Mouse (Mus musculus): Measurements from ENCODE around the gene Rpl7l1.
"Not testable (repeated sequence)": the region's sequence is repeated elsewhere in the genome, so short reads cannot be mapped to it uniquely, and the experiment has no call there.

The Rpl7l1 gene

DNA sequence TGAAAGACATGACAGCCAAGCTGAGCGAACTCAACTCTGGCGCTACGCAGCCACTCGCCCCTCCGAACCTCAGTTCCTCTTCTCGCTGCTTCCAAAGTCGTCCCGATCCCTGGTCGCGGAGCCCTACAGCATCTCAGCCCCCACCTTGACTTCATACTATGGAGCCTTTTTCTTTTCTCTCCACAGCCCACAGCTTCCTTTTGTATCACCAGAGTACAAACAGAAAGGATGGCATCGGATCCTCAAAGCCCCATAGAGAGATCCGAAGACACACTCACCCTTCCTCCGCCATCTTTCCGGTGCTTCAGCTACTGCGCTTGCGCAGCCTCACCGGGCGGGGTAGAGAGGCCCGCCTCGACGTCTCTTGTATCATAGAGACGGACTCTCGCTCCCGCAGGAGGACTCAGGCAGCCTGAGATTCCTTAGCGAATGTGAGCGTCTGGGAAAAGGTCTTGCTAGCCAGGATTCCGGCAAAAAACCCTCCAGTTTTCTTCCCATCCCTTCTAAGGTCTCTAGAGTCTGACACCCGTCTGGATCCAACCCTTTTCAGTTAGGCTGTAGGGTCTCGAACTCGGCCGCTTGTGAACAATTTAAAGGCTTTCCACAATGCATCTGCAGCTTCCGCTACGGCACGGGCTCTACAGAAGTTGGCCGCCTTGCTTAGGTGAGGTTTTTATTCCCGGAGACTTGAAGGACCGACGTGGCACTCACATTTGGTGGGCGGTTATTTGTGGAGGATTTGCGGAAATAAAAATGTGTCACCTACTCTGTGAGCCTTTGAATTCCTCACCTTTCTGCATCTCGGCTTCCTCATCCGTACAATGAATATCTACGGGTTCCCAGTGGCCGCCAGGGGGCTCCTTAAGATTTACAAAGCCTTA lies at the start of gene Rpl7l1:
Rpl7l1 (minus strand) TSS at position 332 of the 881 bp plus-strand sequence.
- peak; percentile 92 for DNase-seq

DNA sequence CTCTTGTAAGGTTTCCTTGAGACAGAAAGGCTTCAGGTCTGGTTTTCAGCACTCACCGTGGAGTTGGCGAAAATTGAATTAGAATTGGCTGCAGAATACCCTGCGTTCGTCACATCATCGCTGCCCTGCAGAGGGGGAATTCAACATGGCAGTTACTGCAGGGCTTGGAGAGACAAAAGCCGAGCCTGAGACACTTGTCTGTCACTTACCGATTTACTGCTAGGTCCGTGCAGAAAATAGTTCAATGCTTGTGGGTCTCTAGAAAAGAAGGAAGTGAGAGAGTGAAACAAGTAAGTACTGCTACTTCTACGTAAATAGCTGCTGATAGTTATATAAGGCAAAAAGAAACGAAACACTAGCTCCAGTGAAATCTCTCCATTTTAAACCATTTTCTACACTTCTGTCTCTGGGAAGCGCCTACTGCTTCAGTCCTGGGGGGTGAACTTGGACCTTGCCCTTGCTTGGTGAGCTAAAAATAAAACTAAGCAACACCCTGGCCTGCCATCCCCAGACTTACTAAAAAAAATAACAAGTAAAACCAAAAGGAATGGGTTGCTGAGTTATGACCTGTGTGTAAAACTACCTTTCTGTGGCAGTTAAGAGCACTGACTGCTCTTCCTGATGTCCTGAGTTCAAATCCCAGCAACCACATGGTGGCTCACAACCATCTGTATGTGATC lies 47.5 kb upstream of the Rpl7l1 start:
- peak; percentile 44 for DNase-seq

DNA sequence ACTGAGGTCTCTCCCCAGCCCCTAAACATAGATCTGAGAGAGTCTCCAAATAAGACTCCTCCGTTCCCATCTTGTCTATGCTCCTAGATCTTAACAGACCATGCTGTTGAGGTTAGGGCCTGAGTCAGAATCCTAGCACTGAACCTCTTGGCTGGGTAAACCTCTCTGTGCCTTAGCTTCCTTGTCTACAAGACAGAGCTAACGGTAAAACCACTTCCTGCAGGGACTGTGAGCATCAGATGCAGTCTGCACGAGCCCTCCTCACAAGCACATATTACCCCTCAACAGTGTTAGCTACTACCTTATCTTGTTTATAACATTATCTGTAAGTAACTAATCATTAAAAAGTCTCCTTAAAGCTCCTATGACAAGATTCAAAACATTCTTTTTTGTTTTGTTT lies 46.5 kb upstream of the Rpl7l1 start:
- peak; percentile 69 for DNase-seq

DNA sequence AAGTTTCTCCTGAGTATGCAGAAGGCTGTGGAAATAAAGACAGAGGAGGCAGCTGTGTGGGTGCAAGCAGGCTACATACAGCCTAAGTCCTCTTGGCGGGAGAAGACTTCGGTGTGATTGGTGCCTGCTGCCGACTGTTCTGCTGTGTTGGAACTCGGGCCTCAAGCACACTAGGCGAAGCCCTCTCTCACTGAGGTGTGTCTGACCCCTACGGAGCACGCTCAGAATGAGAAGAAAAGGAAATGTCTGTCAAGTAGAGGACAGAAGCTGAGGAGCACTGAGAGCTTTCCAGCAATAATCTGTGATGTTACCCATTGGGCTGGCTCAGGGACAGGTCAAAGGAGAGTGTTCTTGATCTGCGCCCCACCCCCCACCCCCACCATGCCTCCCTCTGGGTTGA lies 40.6 kb upstream of the Rpl7l1 start:
- no peak for DNase-seq

DNA sequence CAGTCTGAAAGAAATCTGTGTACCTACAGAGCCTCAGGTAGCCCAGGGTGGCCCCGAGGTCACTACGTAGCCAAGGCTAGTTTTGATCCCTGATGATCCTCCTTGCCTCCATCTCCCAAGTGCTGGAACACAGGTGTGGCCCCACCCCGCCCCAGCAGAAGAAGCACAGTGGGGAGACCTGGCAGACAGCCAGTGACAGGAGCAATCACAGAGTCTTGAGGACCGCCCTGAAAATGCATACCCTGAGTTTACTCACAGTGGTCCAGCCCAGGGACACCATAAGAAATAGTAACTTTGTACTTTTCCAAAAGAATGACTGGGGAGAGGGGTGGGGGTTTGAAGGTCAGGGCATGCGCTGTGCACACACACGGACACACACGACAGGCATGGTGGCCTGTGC lies 38.2 kb upstream of the Rpl7l1 start:
- DNase-seq: no peak

DNA sequence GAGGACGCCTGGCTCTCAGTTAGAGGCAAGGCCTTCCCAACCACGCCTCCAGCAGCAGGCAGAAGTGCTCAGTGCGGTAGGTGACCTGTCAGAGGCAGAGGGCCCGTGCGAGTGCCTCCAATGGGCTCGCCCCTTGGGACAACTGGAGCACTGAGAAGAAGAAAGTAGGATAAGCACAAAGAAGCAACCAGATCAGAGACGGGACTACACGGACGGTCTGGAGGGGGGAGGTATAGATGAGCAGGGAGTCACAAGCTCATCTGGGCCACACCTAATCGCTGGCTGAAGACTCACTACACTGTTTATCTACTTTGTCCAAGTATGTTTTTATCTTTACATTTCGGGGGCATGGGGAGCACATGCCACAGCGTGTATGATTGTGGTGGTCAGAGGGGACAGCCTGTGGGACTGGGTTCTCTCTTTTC lies 35.3 kb upstream of the Rpl7l1 start:
- no peak for DNase-seq

DNA sequence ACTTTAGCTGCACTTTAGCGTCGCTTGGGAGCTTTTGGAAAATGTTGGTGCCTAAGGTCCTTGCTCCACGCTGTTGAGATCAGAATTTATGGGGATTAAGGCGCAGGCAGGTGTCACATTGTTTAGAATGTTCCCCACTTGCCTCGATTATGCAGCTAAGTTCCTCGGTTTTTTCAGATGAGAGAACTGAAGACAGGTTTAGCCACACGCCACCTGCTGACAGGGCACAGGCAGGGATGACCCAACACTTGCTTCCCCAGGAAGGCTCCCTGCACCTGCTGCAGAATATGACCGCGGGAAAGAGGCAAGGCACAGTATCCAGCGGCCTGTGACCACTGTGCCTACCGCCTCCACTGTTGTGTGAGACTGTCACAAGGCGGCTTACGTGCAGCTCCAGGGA lies 33.8 kb upstream of the Rpl7l1 start:
- no peak for DNase-seq

DNA sequence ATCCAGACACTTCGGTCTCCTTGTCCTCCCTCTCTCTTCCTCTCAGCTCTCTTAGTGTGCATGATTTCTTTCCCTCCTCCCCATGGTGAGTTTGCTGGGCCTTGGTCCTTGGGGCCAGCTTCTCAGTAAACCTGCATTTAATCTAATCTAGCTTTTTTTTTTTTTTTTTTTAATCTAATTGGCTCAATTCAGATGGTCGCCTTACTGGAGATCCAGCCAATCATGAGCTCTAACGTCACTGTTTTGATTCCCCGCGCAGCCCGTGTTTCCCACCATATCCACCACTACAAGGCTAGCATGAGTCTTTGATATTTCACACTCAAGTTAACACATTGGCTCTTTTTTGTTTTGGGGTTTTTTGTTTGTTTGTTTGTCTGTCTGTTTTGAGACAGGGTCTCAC lies 32.0 kb upstream of the Rpl7l1 start:
- DNase-seq: no peak

DNA sequence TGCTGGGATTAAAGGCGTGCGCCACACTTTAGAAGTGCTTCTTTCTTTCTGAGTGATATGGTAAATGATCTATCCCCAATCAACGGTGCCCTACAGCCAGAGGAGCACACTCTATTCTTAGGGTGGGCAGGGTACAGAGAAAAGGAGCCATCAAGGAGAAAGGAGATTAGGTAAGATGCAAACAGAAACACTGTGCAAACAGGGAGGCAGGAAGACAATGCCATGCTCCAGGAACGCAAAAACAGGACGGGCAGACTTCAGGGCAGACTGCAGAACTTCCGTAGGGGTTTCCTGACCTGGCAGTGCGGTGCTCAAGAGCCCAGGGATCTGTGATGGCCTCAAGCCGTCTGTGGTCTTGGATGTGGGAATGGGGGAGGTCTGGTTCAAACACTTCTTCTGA lies 31.2 kb upstream of the Rpl7l1 start:
- DNase-seq: no peak

DNA sequence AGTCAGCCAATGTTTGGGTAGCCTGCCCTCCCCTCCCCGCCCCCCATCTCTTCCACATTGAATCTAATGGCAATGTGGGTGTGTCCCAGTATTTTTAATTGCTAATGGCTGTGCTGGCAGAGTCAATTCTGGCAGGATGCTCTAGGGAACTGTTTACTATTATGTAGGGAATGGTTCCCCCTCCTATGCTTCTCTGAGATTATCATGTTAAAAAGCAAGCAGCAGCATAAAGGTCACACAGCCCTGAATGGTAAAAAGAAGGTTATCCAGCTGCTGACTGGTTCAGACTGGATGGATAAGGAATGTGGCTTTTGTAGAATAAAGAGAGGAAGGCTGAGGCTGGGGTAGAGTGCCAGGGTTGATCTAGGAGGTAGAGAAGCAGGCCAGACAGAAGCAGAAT lies 30.0 kb upstream of the Rpl7l1 start:
- no peak for DNase-seq

DNA sequence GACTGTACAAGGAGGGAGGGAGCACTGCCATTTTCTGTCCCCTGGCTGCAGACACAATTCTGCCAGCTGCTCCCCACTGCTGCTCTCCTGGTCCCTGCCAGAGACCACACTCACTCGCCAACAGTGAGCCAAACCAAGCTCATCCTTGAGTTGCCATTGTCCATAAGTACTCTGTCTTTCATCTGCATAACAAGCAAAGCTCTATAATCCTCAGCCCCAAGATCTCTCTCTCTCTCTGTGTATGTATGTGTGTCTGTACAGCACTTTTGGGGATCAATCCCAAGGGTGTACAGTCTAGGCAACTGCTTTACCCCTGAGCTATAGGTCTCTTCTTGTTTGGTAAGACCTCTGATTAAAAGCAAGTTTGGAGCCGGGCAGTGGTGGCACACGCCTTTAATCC lies 28.2 kb upstream of the Rpl7l1 start:
- no peak for DNase-seq

DNA sequence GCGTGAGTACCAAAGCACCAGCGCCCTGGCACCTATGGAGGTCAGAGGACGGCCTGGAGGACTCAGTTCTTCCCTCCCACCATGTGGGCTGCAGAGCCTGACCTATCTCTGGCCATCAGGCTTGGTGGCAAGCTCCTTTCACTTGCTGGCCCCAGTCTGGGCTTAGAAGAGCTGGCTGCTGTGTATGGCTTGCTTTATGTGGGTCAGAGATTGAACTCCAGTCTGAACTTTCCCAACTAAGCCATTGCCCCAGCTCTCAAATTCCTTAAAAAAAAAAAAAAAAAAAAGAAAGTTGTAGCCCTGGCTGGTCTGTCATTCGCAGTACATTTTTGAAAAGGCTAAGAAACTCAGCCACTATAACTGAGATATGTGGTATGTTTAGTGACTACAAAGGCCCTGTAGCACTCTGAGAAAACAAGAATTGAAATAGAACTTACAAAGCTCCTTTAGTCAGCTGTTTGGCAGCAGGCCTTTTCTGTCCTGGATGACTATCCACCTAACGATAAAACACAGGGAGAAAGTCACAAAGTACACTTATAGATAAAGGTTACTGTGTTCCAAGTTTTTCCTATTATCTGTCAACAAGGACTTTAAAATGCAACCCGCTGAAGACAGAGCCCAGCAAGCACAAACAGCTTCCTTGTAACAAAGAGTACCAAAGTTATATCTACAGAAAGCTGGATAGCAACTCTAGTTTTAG lies 26.8 kb upstream of the Rpl7l1 start:
- no peak for DNase-seq

DNA sequence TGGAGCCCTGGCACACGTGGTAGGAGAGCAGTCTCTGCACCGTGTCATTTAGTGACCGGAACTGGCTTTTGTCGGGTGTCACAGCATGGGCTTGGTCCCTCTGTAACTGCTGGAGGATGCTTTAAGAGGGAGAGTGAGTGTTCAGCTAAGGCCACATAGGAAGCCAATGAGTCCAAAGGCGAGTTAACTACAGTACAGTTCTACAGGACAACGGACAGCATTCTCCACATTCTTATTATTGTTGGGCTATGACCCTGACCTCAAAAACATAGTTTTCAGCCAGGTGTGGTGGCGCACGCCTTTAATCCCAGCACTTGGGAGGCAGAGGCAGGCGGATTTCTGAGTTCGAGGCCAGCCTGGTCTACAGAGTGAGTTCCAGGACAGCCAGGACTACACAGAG lies 25.9 kb upstream of the Rpl7l1 start:
- DNase-seq: no peak

DNA sequence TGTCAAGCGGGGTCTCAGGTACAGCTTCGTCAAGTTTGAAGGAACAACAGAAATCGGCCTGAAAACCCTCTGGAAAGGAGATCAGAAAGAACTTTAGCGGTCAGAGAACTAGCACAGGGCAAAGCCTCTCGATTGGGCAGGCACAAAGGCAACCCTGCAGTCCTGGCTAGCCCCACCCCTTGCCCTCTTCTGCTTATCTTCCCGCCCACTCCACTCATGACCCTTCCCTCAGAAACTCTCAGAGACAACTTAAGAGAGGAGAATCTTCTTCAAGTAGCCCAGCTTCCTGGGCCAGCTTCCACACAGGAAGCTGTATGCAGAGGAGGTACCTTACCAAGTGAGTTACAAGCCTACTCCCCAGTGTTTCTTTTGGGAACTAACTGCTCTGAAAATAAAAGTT lies 19.3 kb upstream of the Rpl7l1 start:
- DNase-seq: no peak

DNA sequence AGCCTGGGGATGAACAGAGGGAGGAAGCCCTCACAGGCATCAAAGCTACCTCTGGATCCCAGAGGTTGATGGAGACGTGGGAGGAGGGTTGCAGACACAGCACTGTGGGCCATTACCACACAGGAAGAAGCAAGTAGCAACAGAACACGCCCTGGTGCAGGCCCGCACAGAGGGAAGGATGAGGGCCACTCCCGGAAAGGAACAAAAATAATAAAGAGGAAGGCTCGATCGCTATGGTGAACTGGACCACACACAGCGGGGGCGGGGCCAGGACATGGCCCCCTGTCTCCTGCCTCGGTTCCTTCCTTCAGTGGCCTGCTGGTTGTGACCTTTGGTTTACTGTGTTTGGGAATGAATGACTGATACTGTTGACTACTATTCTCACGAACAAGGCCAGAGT lies 17.2 kb upstream of the Rpl7l1 start:
- no peak for DNase-seq

DNA sequence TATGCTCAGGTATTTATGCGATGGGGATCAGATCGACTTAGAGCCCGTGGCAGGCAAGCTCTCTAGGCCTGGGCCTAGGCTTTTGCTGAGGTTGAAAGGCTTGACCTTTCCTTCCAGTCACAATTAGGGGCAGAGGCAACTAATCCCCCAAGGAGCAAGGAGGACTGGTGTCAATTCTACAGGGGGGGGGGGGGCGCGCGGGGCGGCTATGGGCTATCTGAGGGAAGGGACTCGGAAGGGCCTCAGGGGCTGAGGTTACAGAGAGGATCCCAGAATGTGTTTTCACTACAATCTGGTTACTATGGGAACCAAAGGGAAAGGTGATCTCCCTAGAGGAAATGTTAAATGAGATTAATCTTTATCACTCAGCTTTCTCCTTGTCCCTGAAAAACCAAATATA lies 14.9 kb upstream of the Rpl7l1 start:
- DNase-seq: no peak

DNA sequence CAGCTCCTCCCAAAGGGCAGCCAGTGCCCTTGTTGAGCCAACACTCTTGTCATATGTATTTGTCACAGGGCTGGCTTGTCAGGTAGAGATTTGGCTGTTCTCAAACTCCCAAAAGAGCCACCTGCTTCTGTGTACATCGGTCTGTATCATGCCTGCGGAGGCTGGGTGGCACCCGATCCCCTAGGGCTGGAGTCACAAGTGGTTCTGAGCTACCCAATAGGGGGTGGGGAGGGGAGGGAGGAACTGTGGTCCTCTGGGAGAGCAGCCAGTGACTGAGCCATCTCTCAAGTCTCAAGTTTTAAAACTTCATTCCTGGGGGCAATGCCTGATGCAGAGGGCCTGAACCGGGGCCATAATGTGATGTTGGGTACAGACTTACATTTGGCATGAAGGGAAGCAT lies 14.3 kb upstream of the Rpl7l1 start:
- DNase-seq: no peak

DNA sequence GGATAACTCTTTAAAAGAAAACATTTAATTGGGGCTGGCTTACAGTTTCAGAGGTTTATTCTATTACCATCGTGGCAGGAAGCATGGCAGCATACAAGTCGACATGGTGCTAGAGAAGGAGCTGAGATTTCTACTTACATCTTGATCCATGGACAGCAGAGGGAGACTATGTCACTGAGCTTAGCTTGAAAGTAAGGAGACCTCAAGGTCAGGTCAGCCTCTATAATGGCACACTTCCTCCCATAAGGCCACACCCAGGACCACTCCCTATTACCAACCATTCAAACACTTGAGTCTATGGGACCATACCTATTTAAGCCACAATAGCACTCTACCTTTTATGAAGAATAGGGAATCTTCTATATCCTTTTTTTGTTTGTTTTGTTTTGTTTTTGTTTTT lies 10.5 kb upstream of the Rpl7l1 start:
- no peak for DNase-seq

DNA sequence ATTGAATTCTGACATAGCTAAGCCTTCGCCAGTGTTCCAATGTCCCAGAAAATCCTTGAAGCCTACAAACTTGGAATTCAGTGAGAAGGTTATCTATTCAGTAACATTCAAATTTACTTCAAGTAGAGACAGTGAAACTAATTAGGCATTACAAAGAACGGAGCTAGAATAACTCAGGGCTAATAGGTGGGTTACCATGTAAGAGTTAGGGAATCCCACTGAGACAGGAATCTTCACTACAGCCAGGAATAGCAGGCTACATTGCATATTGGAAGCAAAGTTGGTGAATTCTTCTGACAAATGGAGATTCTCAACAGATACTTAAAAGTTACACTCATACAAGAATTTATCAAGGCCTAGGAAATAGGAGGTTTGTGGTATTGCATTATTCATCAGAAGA lies 5.5 kb upstream of the Rpl7l1 start:
- not testable (repeated sequence) for DNase-seq

DNA sequence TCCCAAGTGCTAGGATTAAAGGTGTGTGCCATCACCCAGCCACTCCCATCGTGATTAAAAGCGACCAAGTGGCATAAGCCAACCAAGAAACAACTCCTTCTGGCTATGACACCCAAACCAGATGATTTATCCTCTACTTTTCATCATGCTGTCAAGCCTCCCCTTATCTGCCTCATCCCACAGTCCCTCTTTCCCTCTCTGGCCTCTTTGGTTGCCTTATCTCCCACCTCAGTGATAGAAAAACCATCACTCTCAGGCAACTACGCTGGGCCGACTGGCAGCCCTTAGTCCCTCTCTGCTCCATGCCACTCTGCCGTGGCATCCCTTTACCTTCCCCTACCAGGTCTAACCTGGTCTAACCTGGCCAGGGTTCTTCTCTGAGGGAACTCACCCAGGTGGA lies 4.5 kb upstream of the Rpl7l1 start:
- no peak for DNase-seq

DNA sequence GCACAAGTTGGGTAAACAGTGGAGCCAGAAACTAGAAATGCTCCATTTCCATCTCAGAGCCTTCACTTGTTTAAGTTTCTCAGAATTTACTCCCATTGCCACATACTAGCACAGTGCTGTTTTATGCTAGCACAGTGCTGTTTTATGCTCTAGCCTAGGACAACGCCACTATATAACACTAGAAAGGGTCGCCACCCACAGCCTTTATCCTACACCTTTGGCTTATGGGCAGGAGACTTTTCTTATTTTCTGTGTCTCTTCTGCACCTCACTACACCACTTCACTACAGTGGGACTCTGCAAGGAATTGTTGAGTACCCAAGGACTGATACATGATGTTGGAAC lies 722 bp upstream of the Rpl7l1 start:
- DNase-seq: no peak

DNA sequence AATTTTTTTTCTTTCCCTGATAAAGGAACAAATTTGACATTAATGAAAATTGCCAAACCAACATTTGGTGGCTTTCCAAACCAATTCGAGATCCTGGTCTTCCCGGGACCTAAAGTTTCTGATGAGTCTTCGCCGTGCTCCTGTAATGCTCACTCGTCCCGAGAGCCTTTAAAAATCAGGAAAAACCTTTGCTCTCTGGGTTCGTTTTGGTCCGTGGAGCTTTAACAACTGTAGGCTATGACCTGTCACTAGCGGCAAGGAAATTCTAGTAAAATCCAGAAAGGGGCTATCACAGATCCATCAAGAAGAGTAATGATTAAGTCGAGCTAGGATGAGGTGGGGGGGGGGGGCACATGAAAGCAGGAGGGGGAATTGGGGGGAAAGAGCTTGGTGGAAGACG lies 596 bp downstream of the Rpl7l1 start:
- no peak for DNase-seq

DNA sequence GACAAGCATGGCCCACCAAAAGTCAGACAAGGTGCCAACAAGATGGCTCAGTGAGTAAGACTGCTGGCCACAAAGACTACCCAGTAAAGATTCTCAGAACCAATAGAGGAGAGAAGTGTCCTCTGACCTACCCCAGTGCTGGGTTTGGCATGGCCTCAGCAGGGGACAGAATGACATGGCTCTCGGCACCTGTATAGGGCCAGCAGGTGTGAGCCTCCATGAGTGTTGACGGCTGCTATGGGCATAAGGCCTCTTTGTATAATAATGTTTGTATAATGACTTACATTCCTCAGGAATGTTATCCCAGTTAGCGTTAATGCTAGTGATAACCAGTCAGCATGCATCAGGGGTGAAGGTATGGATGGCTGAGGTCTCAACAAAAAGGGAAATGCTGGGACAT lies 6.4 kb downstream of the Rpl7l1 start:
- no peak for DNase-seq

DNA sequence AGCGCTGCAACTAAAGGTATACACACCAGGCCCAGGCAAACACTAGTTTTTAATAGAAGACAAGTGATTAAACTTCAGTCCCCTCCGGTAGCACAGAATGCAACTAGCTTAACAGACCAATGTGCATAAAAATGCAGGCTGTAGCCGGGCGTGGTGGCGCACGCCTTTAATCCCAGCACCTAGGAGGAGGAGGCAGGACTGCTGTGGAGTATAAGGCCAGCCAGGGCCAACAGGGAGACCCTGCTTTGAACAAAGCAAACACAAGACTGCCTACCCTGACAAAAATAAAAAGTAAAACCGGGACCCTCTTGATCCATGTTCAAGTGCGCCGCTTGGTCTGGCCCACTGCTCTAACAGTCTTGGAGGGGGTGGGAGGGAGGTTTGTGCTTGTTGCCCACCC lies 7.4 kb downstream of the Rpl7l1 start:
- no peak for DNase-seq
